ENCODE assay signal across 9 mouse cellular contexts in the genomic region with DNA sequence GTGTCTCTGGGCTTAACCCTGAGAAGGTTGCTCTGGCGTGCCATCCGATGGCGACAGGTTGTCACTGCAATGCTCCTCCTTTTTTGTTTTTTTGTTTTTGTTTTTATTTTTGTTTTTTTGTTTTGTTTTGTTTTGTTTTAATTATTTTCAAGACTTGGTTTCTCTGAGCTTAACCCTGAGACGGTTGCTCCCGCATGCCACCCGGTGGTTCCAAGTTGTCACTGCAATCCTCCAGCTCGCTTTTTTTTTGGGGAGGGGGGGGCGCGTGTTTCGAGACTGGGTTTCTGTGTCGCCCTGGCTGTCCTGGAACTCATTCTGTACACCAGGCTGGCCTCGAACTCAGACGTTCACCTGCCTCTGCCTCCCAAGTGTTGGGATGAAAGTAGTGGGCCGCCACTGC.
DNase-seq lines count a peak whose midpoint lies in the region; ATAC-seq and TF ChIP-seq lines count a peak whose summit lies in the region.
"Had no signal": no experiment of that assay in that cellular context is flagged by ENCODE, and none has a peak within 500 bp of the region (broad histone marks: within the 10 kb centered on the region; RNA-seq: fewer than 3 reads in every experiment).

No protein-coding gene starts in this region.

- no peak for TF ChIP-seq EP300 in MEL (IDR thresholded peaks at IDR 0.05; ENCODE audit: low read depth in 1 of 2, low read length in 2 of 2)

- no peaks in the 10 kb centered on the region for H3K9me3 ChIP-seq in MEL (replicated peaks; ENCODE audit: insufficient read depth, low read length)
- peaks cover 8% of the 10 kb centered on the region; the same call in 1 of the 2 replicates for H3K9me3 ChIP-seq in forebrain, embryonic 13.5 days (replicated peaks)
- no peaks in the 10 kb centered on the region for H3K9me3 ChIP-seq in midbrain, embryonic 14.5 days (ENCODE audit: control insufficient read depth, low read length)

- H3K4me3 ChIP-seq in layer of hippocampus, adult 2 months = no peak overlapping the region
- no peak overlapping the region for H3K4me3 ChIP-seq in MEL (ENCODE audit: control insufficient read depth in 1 of 2, insufficient read depth in 1 of 2, low read depth in 2 of 2, low read length in 2 of 2)
- no peak overlapping the region for H3K4me3 ChIP-seq in forebrain, embryonic 13.5 days
- H3K4me3 ChIP-seq in midbrain, embryonic 14.5 days (replicated peaks; ENCODE audit: low read depth, low read length) = peak overlapping the region; percentile 18
- H3K4me3 ChIP-seq: kidney, embryonic 15.5 days had no signal

- 61% methylated on average over 14 of the region's 14 CpGs for WGBS in forebrain, embryonic 13.5 days
- WGBS in midbrain, embryonic 14.5 days = 67% methylated on average over 14 of the region's 14 CpGs

- H3K9ac ChIP-seq in MEL (ENCODE audit: control insufficient read depth, low read depth, low read length, poor library complexity, severe bottlenecking) = no peak overlapping the region
- H3K9ac ChIP-seq in forebrain, embryonic 13.5 days = no peak overlapping the region
- H3K9ac ChIP-seq in midbrain, embryonic 14.5 days (replicated peaks; ENCODE audit: low read length) = no peak overlapping the region
- H3K9ac ChIP-seq: kidney, embryonic 15.5 days had no signal

- H3K36me3 ChIP-seq in MEL (ENCODE audit: control insufficient read depth in 1 of 2, insufficient read depth in 2 of 2, low read length in 2 of 2) = no peaks in the 10 kb centered on the region
- no peaks in the 10 kb centered on the region for H3K36me3 ChIP-seq in forebrain, embryonic 13.5 days (ENCODE audit: poor library complexity, severe bottlenecking)
- no peaks in the 10 kb centered on the region for H3K36me3 ChIP-seq in midbrain, embryonic 14.5 days (ENCODE audit: control insufficient read depth, insufficient read depth, low read length)
- H3K36me3 ChIP-seq: kidney, embryonic 15.5 days had no signal

- no peaks in the 10 kb centered on the region for H3K79me2 ChIP-seq in MEL (ENCODE audit: control insufficient read depth, insufficient read depth, low read length, poor library complexity)

- TF ChIP-seq POLR2A in MEL (IDR thresholded peaks at IDR 0.05; ENCODE audit: control insufficient read depth in 1 of 2, insufficient read depth in 1 of 2, low read depth in 1 of 2, low read length in 2 of 2, poor library complexity in 1 of 2) = no peak

- no peaks in the 10 kb centered on the region for H3K27me3 ChIP-seq in MEL (ENCODE audit: control insufficient read depth in 1 of 2, insufficient read depth in 2 of 2, low read length in 2 of 2)
- H3K27me3 ChIP-seq in forebrain, embryonic 13.5 days = no peaks in the 10 kb centered on the region
- H3K27me3 ChIP-seq in midbrain, embryonic 14.5 days (ENCODE audit: control insufficient read depth, insufficient read depth, low read length) = no peaks in the 10 kb centered on the region
- H3K27me3 ChIP-seq: kidney, embryonic 15.5 days had no signal

- H3K4me2 ChIP-seq in forebrain, embryonic 13.5 days = peak overlapping the region; percentile 4; the same call in 1 of the 2 replicates
- peak overlapping the region; percentile 40 for H3K4me2 ChIP-seq in midbrain, embryonic 14.5 days (ENCODE audit: low read length)
- H3K4me2 ChIP-seq: heart, embryonic 11.5 days; kidney, embryonic 15.5 days had no signal

- no peak for ATAC-seq in forebrain, embryonic 13.5 days
- peak; percentile 29; the same call in 1 of the 2 replicates for ATAC-seq in midbrain, embryonic 14.5 days (ENCODE audit: low FRiP score, low TSS enrichment)

- DNase-seq in layer of hippocampus, adult 2 months (ENCODE audit: low spot score in 2 of 2) = no peak
- DNase-seq in layer of hippocampus, postnatal 36 days = no peak
- no peak for DNase-seq in MEL (ENCODE audit: low read depth, low spot score)
- DNase-seq in midbrain, embryonic 14.5 days = no peak
- DNase-seq in right cerebral cortex, postnatal 25 days = no peak
- no peak for DNase-seq in kidney, adult 9 months

- peak; percentile 54 for TF ChIP-seq CTCF in layer of hippocampus, adult 2 months (conservative IDR thresholded peaks at IDR 0.05)
- TF ChIP-seq CTCF in MEL (IDR thresholded peaks at IDR 0.05 in 2 of 3, conservative IDR thresholded peaks at IDR 0.05 in 1 of 3; ENCODE audit: control insufficient read depth in 1 of 3, insufficient read depth in 1 of 3, low read depth in 2 of 3, low read length in 3 of 3, poor library complexity in 1 of 3, severe bottlenecking in 1 of 3) = peak in 2 of 3 experiments; percentile 7 to 24; a peak in 2 of 6 replicates

- no peak overlapping the region for H3K27ac ChIP-seq in layer of hippocampus, adult 2 months
- H3K27ac ChIP-seq in MEL (ENCODE audit: control insufficient read depth, low read depth, low read length) = no peak overlapping the region
- H3K27ac ChIP-seq in forebrain, embryonic 13.5 days = no peak overlapping the region
- H3K27ac ChIP-seq in midbrain, embryonic 14.5 days (replicated peaks; ENCODE audit: low read depth, low read length) = no peak overlapping the region
- H3K27ac ChIP-seq: kidney, embryonic 15.5 days had no signal

- no peak; the same call in 1 of the 2 replicates for TF ChIP-seq RAD21 in MEL (IDR thresholded peaks at IDR 0.05; ENCODE audit: low read depth, low read length)

- no peaks in the 10 kb centered on the region for H3K4me1 ChIP-seq in MEL (ENCODE audit: control insufficient read depth in 1 of 2, insufficient read depth in 2 of 2, low read length in 2 of 2)
- no peaks in the 10 kb centered on the region for H3K4me1 ChIP-seq in forebrain, embryonic 13.5 days
- no peaks in the 10 kb centered on the region for H3K4me1 ChIP-seq in midbrain, embryonic 14.5 days (ENCODE audit: control insufficient read depth, insufficient read depth, low read length)
- H3K4me1 ChIP-seq: kidney, embryonic 15.5 days had no signal

TF ChIP-seq in MEL, 35 proteins besides CTCF, POLR2A, EP300 and RAD21:
- TF ChIP-seq BHLHE40 (IDR thresholded peaks at IDR 0.05; ENCODE audit: borderline replicate concordance, low read depth, low read length) (no peak), MAZ (IDR thresholded peaks at IDR 0.05; ENCODE audit: low read depth, low read length) (no peak), HCFC1 (IDR thresholded peaks at IDR 0.05; ENCODE audit: low read depth, low read length) (no peak), MAX (IDR thresholded peaks at IDR 0.05; ENCODE audit: low read length) (no peak), E2F4 (IDR thresholded peaks at IDR 0.05; ENCODE audit: borderline replicate concordance, low read depth, low read length) (no peak)
